Mouse (Mus musculus) MEL (cell line): ENCODE measurements around the gene Capn3.

Source experiments
- CTCF ChIP-seq, 3 experiments: IDR thresholded peaks in 2 of 3; conservative IDR thresholded peaks in 1 of 3; 2 replicates each; pipeline ENCODE4 v1.5.1; 2011 to 2012; ENCODE audit warnings: low read length in 3 of 3, low read depth in 2 of 3, mild to moderate bottlenecking in 2 of 3, improper control_type of control experiment in 1 of 3, inconsistent platforms in 1 of 3, mixed read lengths in 1 of 3, moderate library complexity in 1 of 3; ENCODE audit not compliant: control insufficient read depth in 1 of 3, insufficient read depth in 1 of 3, poor library complexity in 1 of 3, severe bottlenecking in 1 of 3
- E2F4 ChIP-seq: IDR thresholded peaks from 2 replicates; pipeline ENCODE4 v1.6.1; 2011; ENCODE audit warnings: low read depth, low read length, improper control_type of control experiment, borderline replicate concordance
- EP300 ChIP-seq, 2 experiments: IDR thresholded peaks; 2 replicates each; pipeline ENCODE4 v1.6.1; 2011; ENCODE audit warnings: improper control_type of control experiment in 2 of 2, low read length in 2 of 2, low read depth in 1 of 2, mild to moderate bottlenecking in 1 of 2
- POLR2A ChIP-seq, 2 experiments: IDR thresholded peaks; 2 replicates each; pipeline ENCODE4 v1.6.1; 2011 to 2012; ENCODE audit warnings: low read length in 2 of 2, mild to moderate bottlenecking in 2 of 2, control low read depth in 1 of 2, improper control_type of control experiment in 1 of 2, low read depth in 1 of 2, moderate library complexity in 1 of 2; ENCODE audit not compliant: control insufficient read depth in 1 of 2, insufficient read depth in 1 of 2, poor library complexity in 1 of 2
- POLR2AphosphoS5 ChIP-seq: IDR thresholded peaks from 2 replicates; pipeline ENCODE4 v1.6.1; 2012; ENCODE audit warnings: low read depth, borderline replicate concordance, mild to moderate bottlenecking, inconsistent platforms, low read length, moderate library complexity, mixed read lengths
- SMC3 ChIP-seq: IDR thresholded peaks from 2 replicates; pipeline ENCODE4 v1.6.1; 2011; ENCODE audit warnings: low read depth, low read length, improper control_type of control experiment
- USF1 ChIP-seq: IDR thresholded peaks from 2 replicates; pipeline ENCODE4 v1.6.1; 2014; ENCODE audit warnings: low read depth, mild to moderate bottlenecking, inconsistent platforms, low read length, improper control_type of control experiment, moderate library complexity
- ZC3H11A ChIP-seq: IDR thresholded peaks from 2 replicates; pipeline ENCODE4 v1.6.1; 2012; ENCODE audit warnings: low read depth, mild to moderate bottlenecking, inconsistent platforms, low read length, improper control_type of control experiment
- ZNF384 ChIP-seq: IDR thresholded peaks from 2 replicates; pipeline ENCODE4 v1.6.1; 2012; ENCODE audit warnings: low read depth, mild to moderate bottlenecking, inconsistent platforms, low read length, improper control_type of control experiment

DNA sequence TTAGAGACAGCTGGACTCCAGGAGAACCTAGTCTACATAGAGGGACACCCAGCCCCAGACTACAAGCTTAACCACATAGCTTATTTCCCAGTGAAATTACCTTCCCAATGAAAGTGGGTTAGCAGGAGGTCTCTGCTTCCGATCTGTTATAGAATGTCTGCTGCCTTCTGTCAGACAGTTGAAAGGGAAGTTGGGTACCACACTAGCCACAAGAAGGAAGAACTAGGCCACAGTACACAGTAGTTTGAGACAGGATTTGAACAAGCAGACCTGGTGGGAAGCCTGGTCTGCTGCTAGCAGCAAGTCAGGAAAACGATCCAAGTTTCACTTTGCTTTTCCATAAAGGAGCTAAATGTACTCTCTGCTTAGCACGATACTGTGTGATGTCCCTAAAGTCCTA, 13.4 kb downstream of the Capn3 start:
- TF ChIP-seq POLR2AphosphoS5 (no peak), POLR2A (IDR thresholded peaks at IDR 0.05; ENCODE audit: control insufficient read depth in 1 of 2, insufficient read depth in 1 of 2, low read depth in 1 of 2, low read length in 2 of 2, poor library complexity in 1 of 2) (no peak), EP300 (IDR thresholded peaks at IDR 0.05; ENCODE audit: low read depth in 1 of 2, low read length in 2 of 2) (no peak), ZC3H11A (no peak), CTCF (IDR thresholded peaks at IDR 0.05 in 2 of 3, conservative IDR thresholded peaks at IDR 0.05 in 1 of 3; ENCODE audit: control insufficient read depth in 1 of 3, insufficient read depth in 1 of 3, low read depth in 2 of 3, low read length in 3 of 3, poor library complexity in 1 of 3, severe bottlenecking in 1 of 3) (no peak), E2F4 (no peak), USF1 (no peak), ZNF384 (no peak), SMC3 (no peak)
